Mouse (Mus musculus) frontal cortex, postnatal 14 days (tissue): ENCODE measurements around the gene Gm10320.

Experiments
- DNase-seq, 2 experiments: peaks; one replicate each; pipeline ENCODE4 v3.0.0; 2022; ENCODE audit warnings: low spot score in 2 of 2

Gm10320 gene

GRCm38 (mm10) chr13:98456398-98456797 lies 35.4 kb downstream of the Gm10320 start:
- DNase-seq, result no peak

GRCm38 (mm10) chr13:98455646-98456045 lies 36.2 kb downstream of the Gm10320 start:
- DNase-seq, result no peak

GRCm38 (mm10) chr13:98454224-98454967 lies 37.4 kb downstream of the Gm10320 start:
- no peak for DNase-seq

GRCm38 (mm10) chr13:98453146-98453545 lies 38.7 kb downstream of the Gm10320 start:
- no peak for DNase-seq

- DNase-seq, result no peak
Measured at GRCm38 (mm10) chr13:98448696-98449095, 43.1 kb downstream of the Gm10320 start.

GRCm38 (mm10) chr13:98447741-98448140 lies 44.1 kb downstream of the Gm10320 start:
- DNase-seq, result no peak

- no peak for DNase-seq
Measured at GRCm38 (mm10) chr13:98445391-98446125, 46.2 kb downstream of the Gm10320 start.

GRCm38 (mm10) chr13:98441001-98441400 lies 50.8 kb downstream of the Gm10320 start:
- no peak for DNase-seq

GRCm38 (mm10) chr13:98440293-98440952 lies 51.4 kb downstream of the Gm10320 start:
- no peak for DNase-seq
